Mouse (Mus musculus) brown adipose tissue, adult 24 weeks (tissue): ENCODE results near the gene Pgrmc2. TPM values are rescaled to one million over a fixed set of nuclear protein-coding genes. Genes with fewer than 3 reads are reported as not detected.
A peak's percentile ranks its signal among the peaks of the same experiment; 100 is the strongest.

Source experiments
- H3K27ac ChIP-seq: fragments of 200-500 bp; replicated peaks from 2 replicates; pipeline ENCODE4 v1.5.1; 2012; ENCODE audit warnings: low read depth, mild to moderate bottlenecking, low read length
- H3K4me1 ChIP-seq: fragments of 200-500 bp; 2 replicates; pipeline ENCODE4 v1.6.1; 2012; ENCODE audit warnings: low read length, mixed read lengths; ENCODE audit not compliant: control insufficient read depth, insufficient read depth, insufficient read length
- H3K4me3 ChIP-seq: fragments of 200-500 bp; 2 replicates; pipeline ENCODE4 v1.5.1; 2012; ENCODE audit warnings: low read depth, mild to moderate bottlenecking, low read length, moderate library complexity; ENCODE audit not compliant: insufficient read depth
- polyA plus RNA-seq: library from polyadenylated mRNA; stranded (reverse); fragments of >200 nt; gene quantifications from 2 replicates; pipeline ENCODE4 v1.2.4, GENCODE M21; 2012; ENCODE audit not compliant: missing spikeins, insufficient read depth, insufficient read length

Gene Pgrmc2
- polyA plus RNA-seq, 1 experiment = 98.3 TPM

DNA sequence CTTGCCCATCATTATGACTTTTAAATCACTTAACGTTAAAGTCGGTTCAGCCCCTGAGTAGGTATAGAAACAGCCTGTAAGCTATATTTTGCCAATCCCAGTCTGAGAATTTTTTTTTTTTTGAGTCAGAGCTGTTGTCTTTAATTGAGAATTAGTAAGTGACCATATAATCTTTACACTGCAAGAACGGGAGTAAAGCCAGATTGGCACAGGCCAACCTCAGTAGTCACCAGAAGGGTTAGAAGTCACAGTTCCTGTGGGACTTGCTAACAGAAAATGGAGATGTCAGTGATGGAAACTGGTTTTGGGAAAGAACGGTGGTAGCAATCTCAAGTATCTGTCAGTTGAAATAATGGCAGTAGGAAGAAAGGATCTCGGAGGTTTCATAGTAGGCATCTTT, 1.6 kb upstream of the Pgrmc2 start:
- no peaks in the 10 kb centered on the region for H3K4me1 ChIP-seq
- H3K4me3 ChIP-seq = no peak overlapping the region
- H3K27ac ChIP-seq = no peak overlapping the region

- H3K27ac ChIP-seq = peak overlapping the region; percentile 66
These were observed 905 bp upstream of the Pgrmc2 start for GRCm38 (mm10) chr3:41083790-41084112.

GRCm38 (mm10) chr3:41082520-41082884, 344 bp downstream of the Pgrmc2 start:
- Histone ChIP-seq H3K4me1 (no peaks in the 10 kb centered on the region), H3K27ac (peak overlapping the region; percentile 62), H3K4me3 (peak overlapping the region; percentile 70)

More at GRCm38 (mm10) chr3:41083790-41084112, 905 bp upstream of the Pgrmc2 start:
- peak overlapping the region; percentile 82 for H3K4me3 ChIP-seq
- H3K4me1 ChIP-seq = no peaks in the 10 kb centered on the region

DNA sequence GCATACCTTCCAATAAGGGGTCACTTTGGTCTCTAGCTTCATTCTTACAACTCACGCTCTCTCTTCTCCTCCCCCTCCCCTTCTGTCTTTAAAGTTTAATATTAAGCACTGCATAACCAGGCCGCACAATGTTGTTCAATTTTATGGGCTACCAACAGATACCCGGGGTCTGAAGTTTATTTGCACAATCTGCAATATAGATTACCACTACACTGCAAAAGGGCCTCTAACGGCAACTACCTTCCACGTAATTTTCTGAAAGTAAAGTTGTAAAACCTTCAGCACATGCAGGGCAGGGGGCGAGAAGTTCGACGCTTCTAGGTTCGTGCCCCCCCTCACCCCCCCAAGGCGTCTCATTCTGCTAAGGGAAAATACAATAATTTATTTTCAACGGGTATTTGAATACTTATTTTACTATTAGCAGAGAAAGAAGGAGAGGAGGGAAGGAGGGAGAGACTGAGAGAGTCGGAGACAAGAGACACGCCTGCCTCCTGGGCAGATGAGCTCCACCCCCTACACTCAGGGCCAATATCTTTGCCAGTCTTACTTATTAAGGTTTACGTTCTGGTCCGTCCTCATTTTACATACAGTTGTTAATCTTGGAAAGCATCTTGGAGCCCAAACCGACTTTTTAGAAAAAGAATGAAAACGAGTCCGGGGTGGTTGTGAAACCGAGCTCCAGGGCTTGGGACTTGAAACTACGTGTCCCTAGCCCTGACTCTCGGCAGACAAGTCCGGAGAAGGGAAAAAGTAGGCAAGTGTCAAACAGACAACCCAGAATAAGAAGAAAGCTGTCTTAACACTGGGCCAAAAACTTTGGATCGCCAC, 1.2 kb downstream of the Pgrmc2 start:
- Histone ChIP-seq H3K4me1 (no peaks in the 10 kb centered on the region), H3K4me3 (peak overlapping the region; percentile 70), H3K27ac (peak overlapping the region; percentile 62)

GRCm38 (mm10) chr3:41080724-41081123, 2.1 kb downstream of the Pgrmc2 start:
- no peak overlapping the region for H3K27ac ChIP-seq
- H3K4me3 ChIP-seq = no peak overlapping the region
- H3K4me1 ChIP-seq = peaks cover 2% of the 10 kb centered on the region; the same call in 1 of the 2 replicates

- Histone ChIP-seq H3K27ac (0 out of 2 replicates have a peak overlapping the region, but pooled peaks have one; percentile 15), H3K4me1 (peaks cover 2% of the 10 kb centered on the region; the same call in 1 of the 2 replicates), H3K4me3 (no peak overlapping the region)
These were observed 4.2 kb downstream of the Pgrmc2 start for GRCm38 (mm10) chr3:41078673-41079072.

DNA sequence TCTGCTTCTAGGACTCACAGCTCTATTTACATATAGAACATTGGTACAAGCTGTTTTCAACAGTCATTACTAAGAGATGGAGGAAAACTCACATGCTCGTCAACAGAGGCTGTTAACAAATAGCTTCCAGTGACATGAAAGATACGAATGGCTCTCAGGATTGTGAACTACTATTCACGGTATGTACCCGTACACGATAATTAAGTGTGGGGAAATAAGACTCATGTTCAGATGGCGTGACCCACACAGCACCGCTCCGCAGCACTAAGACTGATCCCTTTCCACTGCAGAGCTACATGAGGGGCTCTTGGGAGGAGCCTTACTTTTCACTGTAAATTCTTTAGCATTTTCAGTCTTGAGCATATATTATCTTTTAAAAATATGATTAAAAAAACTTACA, 7.5 kb downstream of the Pgrmc2 start:
- Histone ChIP-seq H3K4me3 (no peak overlapping the region), H3K4me1 (peaks cover 2% of the 10 kb centered on the region; the same call in 1 of the 2 replicates), H3K27ac (no peak overlapping the region)

- no peak overlapping the region for H3K27ac ChIP-seq
- H3K4me3 ChIP-seq = no peak overlapping the region
- no peaks in the 10 kb centered on the region for H3K4me1 ChIP-seq
These were observed 12.3 kb downstream of the Pgrmc2 start for GRCm38 (mm10) chr3:41070519-41070918.

GRCm38 (mm10) chr3:41065320-41065719, 17.5 kb downstream of the Pgrmc2 start:
- H3K4me1 ChIP-seq = no peaks in the 10 kb centered on the region
- no peak overlapping the region for H3K4me3 ChIP-seq
- H3K27ac ChIP-seq = no peak overlapping the region

- H3K4me3 ChIP-seq = no peak overlapping the region
- no peak overlapping the region for H3K27ac ChIP-seq
- H3K4me1 ChIP-seq = peaks cover 5% of the 10 kb centered on the region; the same call in 1 of the 2 replicates
These were observed 20.1 kb downstream of the Pgrmc2 start for GRCm38 (mm10) chr3:41062758-41063157.

DNA sequence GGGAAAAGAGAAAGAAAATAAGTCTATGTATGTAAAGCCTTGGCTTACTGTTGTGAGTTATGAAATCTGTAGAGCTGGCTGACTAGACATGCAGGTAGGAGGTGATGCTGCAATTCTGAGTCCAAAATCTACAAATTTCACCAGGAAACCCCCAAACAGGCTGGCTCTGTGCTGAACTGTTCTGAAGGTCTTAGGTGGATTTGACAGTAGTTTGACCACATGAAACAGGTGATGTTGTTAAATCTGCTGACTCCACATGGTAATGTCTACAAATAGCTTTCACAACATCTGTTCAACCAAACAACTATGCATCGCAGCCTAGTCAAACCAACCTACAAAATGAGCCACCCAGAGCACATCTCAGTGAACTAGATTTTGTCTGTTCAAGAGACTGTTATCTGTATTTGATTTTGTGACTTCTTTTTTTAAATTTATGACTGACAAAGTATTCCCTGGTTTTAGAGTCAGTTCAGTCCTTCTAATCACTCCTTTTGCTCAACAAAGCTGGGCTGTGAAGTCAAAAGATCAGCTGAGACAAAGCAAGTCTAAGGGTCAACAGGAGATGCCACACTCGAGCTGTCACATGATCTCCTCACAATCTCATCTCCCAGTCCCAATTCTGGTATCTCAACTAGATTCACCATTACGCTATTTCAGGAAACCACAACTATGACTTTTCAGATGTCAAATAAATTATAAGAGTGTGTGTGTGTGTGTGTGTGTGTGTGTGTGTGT, 20.8 kb downstream of the Pgrmc2 start:
- Histone ChIP-seq H3K4me1 (peaks cover 5% of the 10 kb centered on the region; the same call in 1 of the 2 replicates), H3K4me3 (no peak overlapping the region), H3K27ac (no peak overlapping the region)

GRCm38 (mm10) chr3:41059249-41059648, 23.6 kb downstream of the Pgrmc2 start:
- Histone ChIP-seq H3K27ac (peak overlapping the region; percentile 60; the same call in 1 of the 2 replicates), H3K4me3 (no peak overlapping the region), H3K4me1 (peaks cover 5% of the 10 kb centered on the region; the same call in 1 of the 2 replicates)

- H3K4me3 ChIP-seq = no peak overlapping the region
- peaks cover 5% of the 10 kb centered on the region; the same call in 1 of the 2 replicates for H3K4me1 ChIP-seq
- H3K27ac ChIP-seq = peak overlapping the region; percentile 77
These were observed 24.5 kb downstream of the Pgrmc2 start for GRCm38 (mm10) chr3:41058395-41058794.

GRCm38 (mm10) chr3:41053334-41053733, 29.5 kb downstream of the Pgrmc2 start:
- Histone ChIP-seq H3K27ac (no peak overlapping the region), H3K4me1 (no peaks in the 10 kb centered on the region), H3K4me3 (no peak overlapping the region)

DNA sequence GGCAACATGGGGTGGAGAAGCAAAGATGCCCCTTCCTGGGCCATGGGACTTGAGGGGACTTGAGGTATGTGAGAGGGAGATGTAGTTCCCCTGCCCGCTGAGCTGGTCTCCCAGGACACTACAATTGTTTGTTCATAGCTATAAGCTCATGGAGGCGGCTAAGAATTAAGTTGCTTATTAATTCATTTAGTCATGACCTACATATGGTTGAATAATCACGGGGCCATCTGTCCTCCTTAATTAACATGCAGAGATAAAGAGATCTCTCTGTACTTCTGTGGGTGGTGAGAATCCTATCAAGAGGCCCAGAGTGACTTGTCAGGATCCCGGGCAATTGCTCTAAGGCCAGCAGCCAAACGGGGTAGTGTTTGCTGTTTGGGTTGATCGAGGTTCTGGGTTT, 35.0 kb downstream of the Pgrmc2 start:
- Histone ChIP-seq H3K4me1 (no peaks in the 10 kb centered on the region), H3K27ac (no peak overlapping the region), H3K4me3 (no peak overlapping the region)
